Mouse (Mus musculus) left cerebral cortex, adult 11 months (tissue): ENCODE results near the gene Fam155a.

Experiments used
- DNase-seq: peaks from one replicate; pipeline ENCODE4 v3.0.0; 2022; ENCODE audit warnings: low spot score

Gene Fam155a

DNA sequence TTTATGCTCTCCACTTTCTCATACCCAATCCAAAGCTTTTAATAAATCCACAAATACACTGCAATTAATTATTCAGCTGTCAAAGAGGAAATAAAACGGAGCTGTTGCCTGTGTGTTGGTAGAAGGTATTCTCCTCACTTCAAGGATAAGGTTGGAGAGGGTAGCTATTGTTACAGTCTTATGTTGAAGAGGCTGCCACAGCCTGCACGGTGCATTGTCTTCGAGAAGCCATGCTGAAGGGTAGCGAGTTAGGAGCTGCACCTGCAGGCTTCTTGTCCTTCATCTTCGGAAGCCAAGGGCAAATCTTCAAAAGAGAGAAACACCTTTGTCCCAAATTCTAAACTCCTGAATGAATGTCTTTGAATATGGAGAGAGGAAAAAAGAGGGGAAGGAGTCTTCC, 288.4 kb downstream of the Fam155a start:
- no peak for DNase-seq

DNA sequence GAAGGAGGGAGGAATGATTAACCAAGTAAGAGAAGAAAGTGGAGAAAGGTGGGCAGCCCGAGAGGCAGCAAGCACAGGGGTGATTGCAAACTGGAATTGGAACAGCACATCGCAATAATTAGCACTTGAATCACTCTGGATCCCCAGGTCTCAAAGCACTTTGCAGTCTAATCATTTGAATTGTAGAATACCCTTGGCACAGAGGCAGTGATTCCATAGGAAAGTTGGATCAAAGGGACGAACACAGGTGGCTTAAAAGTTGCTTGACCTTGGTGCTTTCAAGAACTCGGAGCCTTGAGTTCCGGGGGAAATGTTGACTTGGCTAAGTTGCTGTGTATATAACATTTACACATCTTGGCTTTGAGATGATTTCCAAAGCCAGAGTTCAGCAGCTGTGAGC, 299.7 kb downstream of the Fam155a start:
- DNase-seq = no peak

DNA sequence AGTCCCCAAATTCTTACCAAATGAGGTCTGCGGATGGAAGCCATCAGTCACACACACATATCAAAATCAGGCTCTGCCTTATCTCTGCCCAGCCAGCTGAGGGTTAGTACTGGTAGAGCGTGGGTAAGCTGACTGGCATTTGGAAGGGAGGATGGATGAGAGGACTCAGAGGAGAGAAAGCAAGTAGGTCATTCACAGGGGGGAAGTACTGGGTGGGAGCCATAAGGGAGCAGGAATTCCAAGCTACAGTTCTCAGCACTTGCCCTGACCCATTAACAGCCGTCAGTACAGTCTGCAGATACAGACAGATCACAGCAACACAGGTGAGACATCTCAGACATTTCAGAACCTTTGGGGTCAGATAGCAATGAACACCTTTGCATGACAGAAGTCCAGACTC, 300.8 kb downstream of the Fam155a start:
- no peak for DNase-seq

DNA sequence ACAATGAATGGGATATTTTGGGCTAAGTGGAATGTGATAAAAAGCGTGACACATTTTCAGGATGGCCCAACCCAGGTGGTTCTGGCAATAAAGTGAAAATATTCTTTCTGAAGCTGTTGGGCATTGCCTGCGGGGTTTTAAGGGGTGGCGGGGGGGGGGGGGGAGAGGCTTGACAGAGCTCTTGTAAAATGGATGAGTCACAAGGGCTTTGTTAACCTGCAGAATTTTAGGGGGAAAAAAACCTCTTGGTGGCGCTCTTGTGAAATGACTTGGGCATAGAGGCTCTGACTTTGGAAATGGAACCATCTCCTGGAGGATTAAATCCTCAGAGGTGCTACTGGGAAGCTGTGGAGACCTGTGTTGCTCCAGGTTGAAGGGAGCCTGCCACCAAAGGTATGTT, 309.9 kb downstream of the Fam155a start:
- DNase-seq = no peak

DNA sequence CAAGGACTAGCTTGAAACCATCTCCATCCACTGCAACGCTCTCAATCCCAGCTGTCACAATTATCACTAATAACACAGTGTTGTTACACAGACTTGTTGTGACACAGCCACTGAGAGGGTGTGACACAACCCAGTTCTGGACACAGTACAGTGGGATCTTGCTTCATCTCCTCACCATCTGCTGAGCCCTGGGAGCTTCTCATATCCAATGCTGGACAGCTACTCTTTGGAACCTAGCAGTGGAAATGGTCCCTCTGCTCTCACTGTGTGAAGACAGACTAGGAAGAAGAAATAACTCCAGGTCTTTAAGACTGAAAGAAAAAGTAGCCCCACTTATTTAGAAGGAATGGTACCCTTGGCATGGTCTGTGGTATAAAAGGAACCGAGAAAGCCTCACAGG, 310.3 kb downstream of the Fam155a start:
- DNase-seq = no peak

DNA sequence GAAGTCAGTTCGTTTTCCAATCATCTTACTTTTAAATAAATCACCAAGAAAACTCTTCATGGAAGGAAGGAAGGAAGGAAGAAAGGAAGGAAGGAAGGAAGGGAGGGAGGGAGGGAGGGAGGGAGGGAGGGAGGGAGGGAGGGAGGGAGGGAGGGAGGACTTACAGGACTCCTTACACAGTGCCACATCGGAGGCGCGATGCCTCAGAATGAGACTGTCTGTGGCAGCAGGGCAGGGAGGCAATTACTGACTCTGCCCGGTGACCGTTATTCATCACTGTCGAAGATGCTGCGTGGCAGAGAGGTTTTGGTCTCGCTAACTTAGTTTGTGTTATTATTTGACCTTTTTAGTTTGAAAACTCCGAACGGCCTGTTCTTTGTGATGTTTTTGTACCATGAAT, 312.3 kb downstream of the Fam155a start:
- no peak for DNase-seq

DNA sequence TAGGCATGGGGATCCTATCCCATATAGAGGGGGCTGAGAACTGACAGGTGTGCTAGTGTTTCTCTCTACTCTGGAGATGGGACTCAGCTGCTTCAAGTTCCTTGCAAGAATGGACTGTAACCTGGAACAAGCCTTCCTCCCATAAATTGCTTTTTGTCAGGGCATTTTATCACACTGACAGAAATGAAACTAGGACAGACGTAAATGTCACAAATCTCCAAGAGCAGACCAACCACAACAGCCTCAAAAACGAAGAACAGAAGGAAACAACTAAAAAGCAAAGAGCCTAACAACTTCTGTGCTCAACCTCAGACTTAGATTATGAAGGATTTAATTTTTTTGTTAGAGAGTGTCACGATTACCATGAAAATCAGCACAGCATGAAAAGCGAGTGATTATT, 315.8 kb downstream of the Fam155a start:
- no peak for DNase-seq

DNA sequence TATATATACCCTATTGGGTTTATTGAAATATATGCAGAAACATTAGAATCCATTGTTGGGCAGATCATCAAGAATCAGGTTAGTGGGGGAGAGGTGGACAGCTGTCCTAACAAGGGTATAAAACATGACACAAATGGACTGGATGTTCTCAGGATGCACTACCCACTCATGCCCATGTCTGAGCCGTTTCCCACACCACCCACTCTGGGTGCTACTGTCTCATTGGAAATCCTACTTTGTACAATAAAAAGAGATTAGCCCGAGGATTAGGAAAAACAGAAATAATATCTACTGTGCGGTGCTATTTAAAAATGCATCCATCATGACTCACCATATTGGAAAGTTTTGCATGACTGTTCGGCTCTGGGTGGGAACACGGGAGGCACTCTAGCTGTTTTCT, 317.2 kb downstream of the Fam155a start:
- DNase-seq = no peak

DNA sequence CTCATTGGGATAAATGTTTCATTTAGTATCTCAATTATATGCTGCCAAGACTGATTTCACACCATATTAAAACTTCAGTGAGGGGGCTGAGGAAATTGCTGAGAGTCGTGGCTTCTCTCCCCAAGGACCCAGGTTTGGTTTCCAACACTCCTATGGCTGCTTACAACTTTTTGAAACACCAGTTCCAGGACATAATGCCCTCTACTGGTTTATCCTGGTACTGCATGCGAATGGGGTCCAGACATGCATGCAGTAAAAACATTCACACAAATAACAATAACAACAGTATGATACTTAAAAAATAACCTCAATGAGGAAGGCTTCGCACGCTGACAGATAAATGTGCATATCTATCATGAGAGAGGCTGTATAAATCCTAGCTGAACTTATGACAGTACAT, 319.4 kb downstream of the Fam155a start:
- DNase-seq = no peak

DNA sequence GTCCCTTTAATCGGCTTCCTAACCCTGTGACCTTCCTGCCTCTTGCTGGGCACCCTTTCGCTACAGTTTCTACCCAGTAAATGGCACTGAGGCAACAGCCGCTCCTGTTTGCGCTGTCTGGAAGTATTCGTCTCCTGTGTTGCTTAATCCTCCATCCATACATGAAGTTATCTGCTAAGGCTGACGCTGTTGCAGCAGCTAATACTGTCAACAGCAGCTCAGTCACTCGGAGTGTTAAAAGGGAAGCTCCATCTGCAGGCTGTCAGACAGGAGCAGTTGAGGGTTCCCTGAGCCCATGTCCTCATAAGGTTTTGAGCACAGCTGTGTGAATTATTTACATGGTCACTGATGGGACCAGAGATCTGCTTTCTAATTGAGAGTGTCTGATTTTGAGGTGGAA, 322.3 kb downstream of the Fam155a start:
- DNase-seq = no peak

DNA sequence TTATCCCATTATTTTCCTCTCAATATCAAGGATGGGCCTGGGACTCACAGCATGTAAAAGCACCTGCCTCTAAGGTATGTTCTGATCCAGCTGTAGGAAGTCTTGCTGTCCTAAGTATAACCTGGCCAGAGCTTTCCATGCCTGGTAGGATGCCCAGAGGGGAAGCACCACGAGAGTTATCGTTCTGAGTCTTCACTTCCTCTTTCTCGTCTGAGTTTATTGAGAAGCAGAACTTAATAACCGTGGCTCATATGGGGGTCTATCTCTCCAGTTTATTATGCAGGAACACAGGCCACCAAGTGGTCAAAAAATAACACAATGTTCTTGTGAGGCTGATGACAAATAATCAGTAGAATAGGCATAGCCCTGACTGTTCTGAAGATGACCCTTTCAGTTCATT, 333.1 kb downstream of the Fam155a start:
- no peak for DNase-seq

DNA sequence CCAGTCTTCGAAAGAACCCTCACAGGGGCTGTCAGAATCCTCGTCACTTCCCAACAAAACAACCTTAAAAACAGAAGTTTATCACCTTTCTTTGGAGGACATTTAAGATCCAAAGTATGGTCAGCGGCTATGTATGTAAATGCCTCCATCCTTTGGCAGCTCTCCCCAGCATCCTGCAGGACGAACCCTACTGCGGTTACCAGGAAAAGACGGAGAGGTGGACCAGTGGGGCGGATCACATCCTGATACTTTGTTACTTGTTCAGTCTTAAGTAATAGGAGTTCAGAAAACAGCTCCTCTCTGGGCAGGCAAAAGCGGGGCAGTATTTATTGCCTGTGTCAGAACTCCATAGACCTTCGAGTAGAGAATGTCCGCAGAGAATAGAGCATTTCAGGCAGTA, 335.5 kb downstream of the Fam155a start:
- DNase-seq = no peak

DNA sequence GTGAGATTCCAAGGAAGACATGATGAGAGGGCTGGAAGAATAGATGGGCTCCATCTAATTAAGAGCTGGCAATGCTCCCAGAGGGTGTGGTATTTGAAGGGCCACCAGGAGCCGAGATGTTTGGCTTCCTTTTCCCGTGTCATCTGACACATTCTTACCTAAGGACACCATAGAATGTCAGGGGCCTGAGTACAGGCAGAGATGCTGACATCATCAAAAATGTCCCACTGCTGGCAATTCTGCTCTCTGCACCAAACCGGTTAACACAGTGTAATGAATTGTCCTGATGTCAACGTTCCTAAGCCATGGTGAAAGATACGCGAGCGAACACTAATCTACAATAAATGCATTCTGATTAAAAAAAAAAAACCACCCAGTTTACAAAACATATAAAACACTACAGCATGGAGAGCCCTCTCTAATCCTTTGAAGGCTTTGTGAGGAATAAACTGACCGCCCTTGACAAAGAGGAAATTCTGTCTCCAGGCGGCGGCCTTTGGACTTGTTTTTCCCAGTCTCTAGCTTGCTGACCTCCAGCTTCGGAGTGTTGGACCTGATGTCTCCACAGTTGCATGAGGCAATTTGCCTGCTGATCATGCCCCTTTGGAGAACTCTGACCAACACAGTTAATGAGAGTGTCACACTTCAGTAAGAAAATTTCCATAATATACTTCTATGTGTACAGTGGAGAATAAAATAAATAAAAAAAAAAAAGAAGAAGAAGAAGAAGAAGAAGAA, 338.2 kb downstream of the Fam155a start:
- DNase-seq = no peak

DNA sequence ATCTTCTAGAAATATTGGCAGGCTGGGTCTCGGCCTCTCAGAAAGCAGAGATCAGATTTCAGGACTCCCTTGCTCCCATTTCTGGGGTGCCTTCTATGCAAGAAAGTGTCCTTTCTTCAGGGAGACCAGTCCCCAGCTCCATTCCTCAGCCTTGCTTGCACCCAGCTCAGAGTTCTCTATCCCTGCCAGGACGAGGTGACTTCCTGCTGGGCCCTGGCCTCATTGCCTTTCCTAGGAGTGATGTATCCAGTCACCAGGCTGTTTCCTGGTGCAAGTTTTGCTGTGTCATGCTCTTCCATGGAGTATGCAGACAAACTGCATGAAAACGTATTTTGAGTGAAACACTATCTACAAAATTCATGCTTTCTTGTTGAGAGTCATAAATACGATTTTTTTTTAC, 342.1 kb downstream of the Fam155a start:
- no peak for DNase-seq

DNA sequence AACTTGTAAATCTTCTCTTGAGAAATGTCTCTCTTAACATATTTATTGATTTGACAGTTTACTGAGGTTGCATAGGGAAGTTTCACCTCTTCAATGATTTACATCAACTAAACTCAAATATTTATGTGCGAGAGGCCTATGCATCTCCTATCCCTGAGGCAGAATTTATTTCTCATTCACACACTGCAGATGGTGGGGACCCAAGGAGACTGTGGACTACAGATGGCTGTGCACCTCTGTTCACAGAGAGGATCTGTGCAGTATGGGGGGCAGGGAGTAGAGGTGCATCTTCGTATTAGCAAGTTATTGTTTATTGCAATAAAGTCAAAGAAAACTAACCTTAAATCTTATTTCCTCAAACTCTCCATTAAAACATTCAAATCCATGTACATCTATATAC, 346.9 kb downstream of the Fam155a start:
- no peak for DNase-seq

DNA sequence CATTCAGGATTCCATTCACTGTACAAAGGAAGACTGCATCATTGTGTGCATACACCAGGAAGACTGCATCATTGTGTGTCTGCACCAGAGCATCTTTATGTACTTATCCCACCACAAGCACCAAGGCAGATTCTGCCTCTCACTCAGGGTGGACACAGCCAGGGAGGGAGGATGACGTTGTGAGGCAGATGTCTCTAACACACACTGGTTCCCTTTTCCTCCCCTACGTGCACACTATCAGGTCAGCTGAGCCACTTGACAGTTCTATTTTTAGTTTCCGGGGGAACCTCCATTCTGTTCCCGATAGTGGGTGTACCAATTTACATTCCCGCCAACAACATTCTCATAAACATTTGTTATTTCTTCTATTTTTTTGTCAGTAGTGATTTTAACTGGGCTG, 347.4 kb downstream of the Fam155a start:
- no peak for DNase-seq

DNA sequence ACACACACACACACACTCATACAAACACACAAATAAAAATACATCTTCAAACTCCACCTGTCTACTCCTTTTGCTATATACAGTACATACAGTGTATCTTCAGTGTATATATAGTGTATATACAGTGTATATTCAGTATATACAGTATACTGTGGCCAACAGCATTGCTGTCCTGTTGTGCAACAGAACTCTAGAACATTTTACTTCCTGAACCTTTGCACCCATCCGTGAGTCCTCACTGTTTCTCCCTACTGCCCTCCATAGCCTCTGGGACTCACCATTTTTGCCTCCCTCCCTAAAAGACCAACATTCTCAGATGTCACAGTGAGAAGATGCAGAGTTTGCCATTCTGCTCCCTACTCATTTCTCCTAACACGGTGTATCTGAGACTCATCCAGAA, 347.8 kb downstream of the Fam155a start:
- DNase-seq = no peak

DNA sequence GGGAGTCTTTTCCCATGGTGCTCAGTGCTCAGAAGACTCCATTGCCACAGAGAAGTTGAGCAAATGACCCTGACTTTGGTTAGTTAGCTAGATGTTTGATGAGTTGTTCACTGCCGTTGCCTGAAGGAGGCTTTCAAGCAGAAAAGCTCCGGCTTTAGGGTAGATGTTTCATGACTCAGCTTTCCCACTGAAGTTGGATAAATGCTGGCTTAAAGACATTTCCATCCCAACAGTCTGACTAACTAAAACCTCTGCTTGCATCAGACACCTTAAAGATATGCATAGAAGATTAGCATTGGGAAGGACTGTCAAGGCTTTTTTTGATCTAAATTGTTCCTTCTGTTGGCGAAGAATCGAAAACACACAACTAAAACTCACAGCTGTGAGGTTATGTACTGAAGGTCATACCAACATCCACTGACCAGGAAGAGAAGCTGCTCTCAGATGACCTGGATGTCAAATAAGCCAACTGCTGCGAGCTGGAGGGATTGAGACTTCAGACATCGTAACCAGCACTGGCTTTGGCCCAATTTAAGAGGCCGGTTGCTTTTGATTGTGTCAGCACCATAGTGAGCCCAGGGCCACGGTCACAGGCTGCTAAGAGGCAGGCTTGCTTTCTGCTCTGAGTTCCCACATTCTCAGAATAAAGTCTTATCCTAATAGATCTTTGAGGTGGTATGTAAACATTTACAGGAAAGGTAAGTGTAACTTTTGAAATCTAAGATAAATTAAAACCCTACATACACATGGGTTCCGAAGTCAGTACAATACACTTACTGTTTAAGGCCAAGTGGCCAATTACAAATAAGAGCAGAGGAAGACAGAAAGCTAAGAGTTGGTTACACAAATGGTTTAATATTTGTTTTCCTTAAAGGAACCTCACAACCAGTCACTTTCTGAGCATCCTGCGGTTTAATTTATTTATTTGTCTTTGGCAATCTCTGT, 351.8 kb downstream of the Fam155a start:
- no peak for DNase-seq

DNA sequence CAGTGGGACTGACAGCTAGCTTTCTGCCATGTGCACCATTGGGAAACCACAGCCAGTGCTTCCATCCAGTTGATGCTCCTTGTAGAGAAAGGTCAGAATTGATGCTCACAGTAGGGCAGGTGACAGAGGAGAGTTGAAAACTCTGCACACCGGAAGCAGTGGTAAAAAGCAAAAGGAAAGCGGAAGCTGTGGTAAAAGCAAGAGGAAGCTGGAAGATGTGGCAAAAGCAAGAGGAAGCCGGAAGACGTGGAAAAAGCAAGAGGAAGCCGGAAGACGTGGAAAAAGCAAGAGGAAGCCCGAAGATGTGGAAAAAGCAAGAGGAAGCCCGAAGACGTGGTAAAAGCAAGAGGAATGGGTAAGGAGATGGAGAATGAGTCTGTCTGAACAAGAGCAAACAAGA, 354.8 kb downstream of the Fam155a start:
- no peak for DNase-seq

DNA sequence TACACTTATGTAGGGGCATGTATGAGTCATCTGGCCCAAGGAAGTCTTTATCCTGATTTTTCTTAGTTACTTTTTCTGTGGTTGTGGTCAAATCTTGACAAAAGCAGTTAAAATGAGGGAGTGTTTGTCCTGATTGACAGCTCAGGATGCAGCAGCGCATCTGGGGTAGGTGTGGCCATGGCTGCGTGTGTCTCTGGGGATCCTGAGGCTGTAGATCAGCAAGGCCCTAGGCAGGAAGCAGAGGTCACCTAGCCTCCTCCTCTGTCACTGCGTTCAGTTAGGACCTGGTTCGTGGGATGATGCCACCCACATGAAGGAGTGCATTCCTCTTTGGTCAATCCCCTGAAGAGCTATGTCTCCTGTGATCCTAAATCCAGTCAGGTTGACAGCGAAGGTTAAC, 362.5 kb downstream of the Fam155a start:
- no peak for DNase-seq

DNA sequence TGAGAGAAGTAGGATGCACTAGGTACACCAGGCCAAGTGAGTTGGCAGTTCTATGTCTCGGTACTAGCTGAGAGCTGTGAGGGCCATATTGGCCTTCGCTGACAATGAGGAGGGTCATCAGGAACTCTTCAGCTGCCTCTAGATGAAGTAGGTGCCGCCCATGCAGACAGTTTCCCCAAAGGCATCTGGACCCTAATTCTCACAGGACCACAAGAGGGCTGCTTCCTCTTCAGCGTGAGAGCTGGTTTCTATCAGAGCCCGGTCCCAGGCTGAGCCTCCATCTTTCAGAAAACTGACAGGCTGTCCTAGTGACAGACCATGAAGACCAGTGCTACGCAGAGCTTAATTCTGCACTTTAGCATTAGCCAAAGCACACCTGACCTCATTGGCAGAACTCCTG, 364.8 kb downstream of the Fam155a start:
- DNase-seq = no peak

DNA sequence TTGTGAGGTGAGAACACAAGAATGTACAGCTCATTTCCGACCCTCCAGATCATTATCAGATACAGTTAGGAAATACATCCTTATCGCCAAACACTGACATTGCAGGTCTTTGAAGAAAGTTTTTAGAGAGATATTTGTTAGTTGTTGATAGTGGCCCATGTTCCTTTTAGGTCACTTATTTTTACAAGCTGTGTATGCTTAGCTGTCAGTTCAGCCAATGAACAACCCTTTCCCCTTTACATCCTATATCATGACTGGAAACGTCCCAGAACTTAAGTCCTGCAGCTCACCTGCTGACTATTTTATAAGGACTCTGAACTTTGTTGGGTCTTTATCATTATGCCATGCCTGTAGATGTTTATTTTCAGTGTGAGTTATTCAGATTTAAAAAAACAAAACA, 366.3 kb downstream of the Fam155a start:
- DNase-seq = no peak

DNA sequence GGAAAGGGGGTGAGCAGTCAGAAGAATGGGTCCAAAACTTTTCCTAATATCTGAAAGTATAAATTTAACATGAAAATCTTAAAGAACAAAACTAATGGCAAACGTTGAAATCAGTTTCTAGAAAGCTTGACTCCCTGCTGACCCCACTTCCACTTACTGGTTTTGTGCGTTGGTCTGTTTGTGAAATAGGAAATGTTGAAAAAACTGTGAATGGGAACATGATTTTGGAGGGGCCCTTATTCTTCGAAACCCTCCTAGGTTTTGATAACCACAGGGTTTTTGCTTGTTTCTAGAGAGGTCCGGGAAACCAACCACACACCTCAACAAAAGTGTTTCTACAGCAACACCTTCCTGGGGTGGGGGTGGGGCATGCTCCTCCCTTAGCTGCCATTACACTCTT, 368.6 kb downstream of the Fam155a start:
- DNase-seq = no peak
